Mouse (Mus musculus): Measurements from ENCODE around the gene Dynlt1c.
"Not testable (repeated sequence)": the region's sequence is repeated elsewhere in the genome, so short reads cannot be mapped to it uniquely, and the experiment has no call there.

DNA sequence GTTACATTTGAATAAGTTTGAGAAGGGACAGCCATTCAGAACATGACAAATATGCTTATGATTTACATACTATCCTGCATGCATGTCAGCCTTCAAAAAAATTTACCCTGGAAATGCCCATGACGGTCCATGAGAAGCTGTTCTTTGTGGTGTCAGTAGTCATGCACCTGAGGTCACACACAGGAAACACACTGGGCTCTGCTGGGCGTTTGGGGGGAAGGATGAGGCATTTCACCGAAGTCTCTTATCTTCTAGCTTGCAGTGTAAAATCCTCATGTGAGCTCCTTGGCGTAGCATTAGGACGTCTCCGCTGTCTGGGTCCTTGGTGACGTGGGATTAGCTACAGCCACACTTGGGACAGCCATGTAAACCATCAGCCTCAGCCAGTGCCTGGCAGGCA lies 57.3 kb downstream of the Dynlt1c start, which contains the start of gene Sytl3:
- TF ChIP-seq CTCF, EP300 (IDR thresholded peaks at IDR 0.05; ENCODE audit: low read depth): not testable (repeated sequence)
